Mouse (Mus musculus) ES-E14 (cell line): ENCODE measurements around the gene Dnajb12. TPM values are rescaled to one million over a fixed set of nuclear protein-coding genes. Genes with fewer than 3 reads are reported as not detected.

ENCODE experiments used
- DNase-seq: peaks from one replicate; pipeline ENCODE4 v3.0.0-alpha.2; 2013; ENCODE audit warnings: low read depth, low spot score
- H3K27ac ChIP-seq: 2 replicates; pipeline ENCODE4 v1.5.1; 2012; ENCODE audit warnings: low read depth, mild to moderate bottlenecking, low read length, moderate library complexity, mixed read lengths; ENCODE audit not compliant: poor library complexity, insufficient read depth, severe bottlenecking
- H3K36me3 ChIP-seq: 2 replicates; pipeline ENCODE4 v1.6.1; 2012; ENCODE audit warnings: mild to moderate bottlenecking, low read length, moderate library complexity, mixed read lengths; ENCODE audit not compliant: control insufficient read depth, poor library complexity, insufficient read depth, severe bottlenecking
- H3K4me1 ChIP-seq, 2 experiments: fragments of 150-350 bp in 1 of 2; sonication (generic) in 1 of 2; 2 replicates each; pipeline ENCODE4 v1.6.1; 2012; ENCODE audit warnings: low read length in 2 of 2, mild to moderate bottlenecking in 1 of 2, mixed read lengths in 1 of 2; ENCODE audit not compliant: control insufficient read depth in 2 of 2, insufficient read depth in 2 of 2, poor library complexity in 1 of 2
- H3K4me3 ChIP-seq, 2 experiments: fragments of 150-350 bp in 1 of 2; sonication (generic) in 1 of 2; 2 replicates each; pipeline ENCODE4 v1.5.1; 2012; ENCODE audit warnings: low read length in 2 of 2, low read depth in 1 of 2, mild to moderate bottlenecking in 1 of 2, mixed read lengths in 1 of 2; ENCODE audit not compliant: insufficient read depth in 1 of 2, poor library complexity in 1 of 2, severe bottlenecking in 1 of 2
- H3K9ac ChIP-seq: 2 replicates; pipeline ENCODE4 v1.6.1; 2012; ENCODE audit warnings: low read depth, mild to moderate bottlenecking, low read length, mixed read lengths; ENCODE audit not compliant: poor library complexity, insufficient read depth, severe bottlenecking
- H3K9me3 ChIP-seq: fragments of 150-350 bp; sonication (generic); 2 replicates; pipeline ENCODE4 v1.6.1; 2012; ENCODE audit warnings: low read depth, mild to moderate bottlenecking, low read length; ENCODE audit not compliant: control insufficient read depth, insufficient read depth
- CHD2 ChIP-seq: IDR thresholded peaks from 2 replicates; pipeline ENCODE4 v1.6.1; 2014; ENCODE audit warnings: mild to moderate bottlenecking, low read depth, low read length, inconsistent platforms
- HCFC1 ChIP-seq: IDR thresholded peaks from 2 replicates; pipeline ENCODE4 v1.6.1; 2012; ENCODE audit warnings: low read length, inconsistent platforms, borderline replicate concordance; ENCODE audit not compliant: insufficient read depth
- MAFK ChIP-seq: IDR thresholded peaks from 2 replicates; pipeline ENCODE4 v1.6.1; 2014; ENCODE audit warnings: mild to moderate bottlenecking, low read depth, low read length, inconsistent platforms; ENCODE audit not compliant: insufficient read depth
- ZC3H11A ChIP-seq: IDR thresholded peaks from 2 replicates; pipeline ENCODE4 v1.6.1; 2012; ENCODE audit warnings: low read depth, mild to moderate bottlenecking, inconsistent platforms, low read length, borderline replicate concordance
- ZNF384 ChIP-seq: IDR thresholded peaks from 2 replicates; pipeline ENCODE4 v1.6.1; 2012; ENCODE audit warnings: low read depth, low read length, inconsistent platforms
- in situ Hi-C, 2 experiments: fragments of 600-800 bp; cut with MboI; formaldehyde crosslinking; loops; one replicate each; pipeline ENCODE4 v1.15.1; 2025; ENCODE audit warnings: low sequenced_read_pairs in 2 of 2, inconsistent platforms in 1 of 2; ENCODE audit not compliant: unreplicated experiment in 2 of 2
- total RNA-seq: library from RNA; depleted of rRNA; stranded (reverse); fragments of 300-350 nt; gene quantifications from 2 replicates; pipeline ENCODE4 v1.2.3, GENCODE M21; 2012

Dnajb12 gene
- total RNA-seq, 1 experiment: 38.2 TPM

DNA sequence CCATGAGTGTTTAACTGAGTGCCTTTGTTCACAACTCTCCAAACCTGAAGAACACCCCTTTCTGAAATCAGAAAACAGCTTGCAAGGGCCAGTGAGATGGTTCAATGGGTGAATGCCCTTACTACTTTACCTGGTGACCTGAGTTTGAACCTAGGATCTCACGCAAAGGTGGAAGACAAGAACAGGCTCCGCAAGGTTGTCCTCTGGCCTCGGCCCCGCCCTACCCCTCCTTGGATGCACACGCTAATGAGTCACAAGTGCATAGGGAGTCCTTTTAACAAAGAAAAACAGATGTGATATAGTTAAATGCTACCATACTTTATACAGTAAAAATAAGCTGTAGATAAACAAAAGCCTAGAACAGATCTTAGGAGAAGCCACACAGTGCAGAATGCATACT lies 41.9 kb upstream of the Dnajb12 start:
- in situ Hi-C loops: no loop called here
- H3K36me3 ChIP-seq: no peaks in the 10 kb centered on the region
- H3K9ac ChIP-seq: no peak overlapping the region
- no peaks in the 10 kb centered on the region for H3K9me3 ChIP-seq
- no peaks in the 10 kb centered on the region for H3K4me1 ChIP-seq
- TF ChIP-seq ZNF384 (no peak), HCFC1 (no peak), MAFK (no peak), CHD2 (no peak), ZC3H11A (no peak)
- DNase-seq: no peak
- H3K4me3 ChIP-seq: no peak overlapping the region
- H3K27ac ChIP-seq: no peak overlapping the region

DNA sequence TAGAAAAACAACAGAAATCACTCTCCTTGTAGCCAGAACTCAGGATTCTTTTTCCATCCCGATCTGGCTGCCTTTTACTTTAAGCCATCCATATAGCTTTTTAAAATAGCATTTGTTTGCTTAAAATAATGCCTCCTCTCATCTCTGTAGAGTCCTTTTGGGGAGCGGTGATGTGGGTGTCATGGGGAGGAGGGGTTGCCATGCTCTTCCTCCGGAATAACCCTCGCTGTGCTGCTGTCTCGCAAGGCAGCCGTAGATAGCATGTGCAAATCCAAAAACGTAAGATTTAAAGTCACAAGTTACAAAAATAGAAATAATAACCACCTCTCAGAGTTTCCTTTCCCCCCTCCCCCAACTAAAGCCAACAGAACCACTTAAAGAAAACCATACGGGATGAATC lies 37.9 kb upstream of the Dnajb12 start:
- Histone ChIP-seq H3K9ac (no peak overlapping the region), H3K36me3 (no peaks in the 10 kb centered on the region), H3K4me1 (peaks cover 0 to 15% of the 10 kb centered on the region in 2 experiments; a peak in 3 of 4 replicates), H3K9me3 (no peaks in the 10 kb centered on the region), H3K27ac (no peak overlapping the region; the same call in 1 of the 2 replicates), H3K4me3 (no peak overlapping the region)
- in situ Hi-C loops: no loop called here
- no peak for DNase-seq
- no peak for TF ChIP-seq MAFK

DNA sequence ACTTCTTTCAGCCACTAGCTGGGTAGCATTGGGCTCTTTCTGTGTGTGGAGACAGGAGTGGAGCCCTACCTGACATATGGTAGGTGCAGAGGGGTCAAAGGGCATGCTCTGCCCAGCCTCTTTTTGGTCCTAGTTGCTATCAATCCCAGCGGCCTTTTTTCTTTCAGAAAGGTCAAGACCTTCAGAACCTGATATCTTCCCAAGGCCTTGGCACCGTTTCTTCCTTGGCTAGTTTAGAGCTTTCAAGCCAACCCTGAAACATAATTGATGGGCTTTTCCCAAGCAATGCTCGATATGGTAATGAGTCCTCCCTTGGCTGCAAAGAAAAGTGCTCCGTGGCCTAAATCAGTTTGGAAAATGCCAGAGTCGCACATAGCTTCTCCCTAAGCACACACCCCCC lies 36.2 kb upstream of the Dnajb12 start:
- no peak overlapping the region for H3K4me3 ChIP-seq
- H3K27ac ChIP-seq: no peak overlapping the region
- H3K9me3 ChIP-seq: no peaks in the 10 kb centered on the region
- H3K4me1 ChIP-seq: peaks cover 0 to 15% of the 10 kb centered on the region in 2 experiments; a peak in 3 of 4 replicates
- H3K36me3 ChIP-seq: no peaks in the 10 kb centered on the region
- no peak overlapping the region for H3K9ac ChIP-seq
- in situ Hi-C loops: no loop called here
- no peak for DNase-seq
- TF ChIP-seq HCFC1 (no peak), MAFK (no peak)

DNA sequence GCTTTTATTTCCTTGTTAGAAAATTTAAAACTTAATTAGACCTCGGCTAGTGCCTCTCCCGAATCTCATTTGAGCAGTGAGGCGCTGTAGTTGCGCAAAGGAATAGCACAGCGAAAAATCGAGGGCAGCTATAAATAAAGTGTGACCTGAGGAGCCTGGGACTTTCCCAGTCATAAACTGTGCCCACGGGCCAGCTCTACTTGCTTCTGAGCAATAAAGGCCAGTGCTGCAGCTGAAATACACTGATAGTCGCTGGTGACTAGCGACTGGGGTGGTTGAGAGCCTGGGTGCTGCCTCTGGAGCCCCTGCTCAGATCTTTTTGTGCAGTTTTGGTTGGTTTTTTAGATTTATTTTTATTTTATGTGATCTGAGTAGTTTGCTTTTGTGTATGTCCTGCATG lies 34.7 kb upstream of the Dnajb12 start:
- H3K9ac ChIP-seq: no peak overlapping the region
- H3K4me3 ChIP-seq: no peak overlapping the region
- H3K27ac ChIP-seq: no peak overlapping the region
- H3K4me1 ChIP-seq: peaks cover 2 to 24% of the 10 kb centered on the region in 2 experiments; a peak in 3 of 4 replicates
- no peak for TF ChIP-seq ZC3H11A
- TF ChIP-seq HCFC1: no peak
- no peak for TF ChIP-seq CHD2
- TF ChIP-seq MAFK: no peak
- no peak for TF ChIP-seq ZNF384
- in situ Hi-C loops: no loop called here
- DNase-seq: no peak
- H3K9me3 ChIP-seq: no peaks in the 10 kb centered on the region
- no peaks in the 10 kb centered on the region for H3K36me3 ChIP-seq

DNA sequence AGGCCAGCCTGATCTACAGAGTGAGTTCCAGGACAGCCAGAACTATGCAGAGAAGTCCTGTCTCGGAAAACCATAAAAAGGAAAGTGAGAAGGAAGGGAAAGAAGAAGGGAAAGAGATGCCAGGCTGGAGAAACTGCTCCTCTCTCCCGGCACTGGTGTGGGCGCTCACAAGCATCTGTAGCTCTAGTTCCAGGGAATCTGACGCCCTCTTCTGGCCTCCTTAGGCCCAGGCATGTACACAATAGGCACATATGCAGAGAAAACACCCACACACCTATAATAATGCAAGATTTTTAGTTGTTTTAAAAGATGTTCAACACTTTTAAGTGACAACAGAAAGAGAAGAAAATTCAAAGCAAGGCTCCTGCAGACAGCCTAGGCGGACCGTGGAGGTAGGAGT lies 32.9 kb upstream of the Dnajb12 start:
- H3K4me3 ChIP-seq: no peak overlapping the region
- no peak for DNase-seq
- TF ChIP-seq CHD2 (no peak), ZNF384 (no peak), MAFK (no peak), HCFC1 (no peak), ZC3H11A (no peak)
- no peak overlapping the region for H3K27ac ChIP-seq
- in situ Hi-C loops: no loop called here
- H3K9ac ChIP-seq: no peak overlapping the region
- peaks cover 2 to 24% of the 10 kb centered on the region in 2 experiments; a peak in 3 of 4 replicates for H3K4me1 ChIP-seq
- no peaks in the 10 kb centered on the region for H3K9me3 ChIP-seq
- H3K36me3 ChIP-seq: no peaks in the 10 kb centered on the region
